Mouse (Mus musculus) kidney, postnatal 0 days (tissue): Measurements from ENCODE around the gene Rbpjl. TPM values are rescaled to one million over a fixed set of nuclear protein-coding genes. Genes with fewer than 3 reads are reported as not detected.

Experiments used
- ATAC-seq: fragments of 200-750 bp; cut with Nextera tagmentation; replicated peaks from 2 replicates; pipeline ENCODE4 v1.8.0; 2017; ENCODE audit warnings: low read depth, moderate number of reproducible peaks, moderate TSS enrichment, moderate library complexity; ENCODE audit not compliant: low FRiP score
- DNase-seq: peaks from one replicate; pipeline ENCODE4 v3.0.0-alpha.2; 2016; ENCODE audit warnings: low spot score
- H3K27ac ChIP-seq: fragments of 300-500 bp; sonication (generic); 2 replicates; pipeline ENCODE4 v1.5.1; 2014; ENCODE audit warnings: mild to moderate bottlenecking
- H3K27me3 ChIP-seq: fragments of 300-500 bp; sonication (generic); 2 replicates; pipeline ENCODE4 v1.6.1; 2014; ENCODE audit warnings: low read length, mixed read lengths; ENCODE audit not compliant: insufficient read depth
- H3K36me3 ChIP-seq: fragments of 300-500 bp; sonication (generic); 2 replicates; pipeline ENCODE4 v1.6.1; 2014; ENCODE audit warnings: low read length, mixed read lengths; ENCODE audit not compliant: insufficient read depth
- H3K4me1 ChIP-seq: fragments of 300-500 bp; sonication (generic); replicated peaks from 2 replicates; pipeline ENCODE4 v1.6.1; 2014; ENCODE audit warnings: antibody characterized with exemption, low read length, mixed read lengths; ENCODE audit not compliant: insufficient read depth
- H3K4me2 ChIP-seq: fragments of 300-500 bp; sonication (generic); 2 replicates; pipeline ENCODE4 v1.6.1; 2014; ENCODE audit warnings: mild to moderate bottlenecking, low read length, moderate library complexity, mixed read lengths
- H3K4me3 ChIP-seq: fragments of 300-500 bp; sonication (generic); replicated peaks from 2 replicates; pipeline ENCODE4 v1.5.1; 2014; ENCODE audit warnings: low read depth, low read length
- H3K9ac ChIP-seq: fragments of 300-500 bp; sonication (generic); 2 replicates; pipeline ENCODE4 v1.6.1; 2014; ENCODE audit warnings: low read depth, low read length
- H3K9me3 ChIP-seq: fragments of 300-500 bp; sonication (generic); replicated peaks from 2 replicates; pipeline ENCODE4 v1.6.1; 2016; ENCODE audit warnings: low read length, inconsistent platforms, mixed read lengths
- CTCF ChIP-seq: IDR thresholded peaks from 2 replicates; pipeline ENCODE4 v1.5.1; 2016; ENCODE audit warnings: antibody characterized with exemption, low read depth, mild to moderate bottlenecking, moderate library complexity
- WGBS: fragments of 180-500 bp; shearing (Covaris S2); extraction: QIAGEN DNeasy Blood & Tissue Kit; methylation state at CpG from one replicate; pipeline ENCODE4 v1.1.7; 2014; 5-methylcytosine and 5-hydroxymethylcytosine counted together
- polyA plus RNA-seq: library from polyadenylated mRNA; unstranded; fragments of >200 nt; fragmentation: Nextera tagmentation; extraction: Ambion mirVana; gene quantifications from 2 replicates; pipeline ENCODE4 v1.2.1, GENCODE M21; 2015

Rbpjl gene
- polyA plus RNA-seq, 1 experiment from 2014 or later = not detected

- H3K27me3 ChIP-seq = no peaks in the 10 kb centered on the region
- H3K9ac ChIP-seq = no peak overlapping the region
- no peak overlapping the region for H3K4me3 ChIP-seq
- no peaks in the 10 kb centered on the region for H3K36me3 ChIP-seq
- no peaks in the 10 kb centered on the region for H3K4me1 ChIP-seq
- no peaks in the 10 kb centered on the region for H3K9me3 ChIP-seq
- TF ChIP-seq CTCF = no peak
- H3K27ac ChIP-seq = no peak overlapping the region
- no peak for ATAC-seq
- no peak overlapping the region for H3K4me2 ChIP-seq
- 59% methylated on average over 5 of the region's 5 CpGs for WGBS
- DNase-seq = no peak
These were observed 46.0 kb downstream of the Rbpjl start for GRCm38 (mm10) chr2:164448921-164449320.

DNA sequence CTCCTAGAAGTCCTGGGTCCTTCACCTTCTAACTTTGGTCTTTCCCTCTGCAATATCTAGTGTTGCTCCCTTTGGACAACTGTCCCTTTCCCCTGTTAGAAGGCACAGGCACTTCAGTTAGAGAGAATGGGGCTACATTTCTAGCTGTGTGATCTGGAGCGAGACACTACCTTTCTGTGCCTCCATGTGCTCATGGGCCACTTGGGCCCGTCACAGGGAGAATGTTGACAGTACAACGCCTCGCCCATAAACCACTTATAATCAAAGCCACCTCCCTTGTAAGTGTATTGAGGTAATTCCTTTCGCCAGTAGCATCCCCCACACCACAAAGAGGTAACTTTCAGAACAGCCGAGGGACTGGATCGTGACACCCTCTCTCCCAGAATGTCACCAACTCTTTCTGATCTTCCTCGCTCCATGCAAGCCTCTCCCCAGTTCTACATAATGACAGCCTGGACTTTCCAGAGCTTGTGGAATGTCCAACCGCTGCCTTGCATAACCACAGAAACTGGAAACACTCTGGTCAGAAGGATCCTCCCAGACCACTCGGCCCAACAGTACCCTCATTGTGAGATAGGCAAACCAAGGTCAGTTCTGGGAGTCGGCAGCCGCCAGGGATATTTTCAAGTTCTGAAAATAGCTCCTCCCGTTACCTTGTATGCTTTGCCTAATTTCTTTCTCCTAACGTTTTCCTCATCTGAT, 46.6 kb downstream of the Rbpjl start:
- no peak overlapping the region for H3K27ac ChIP-seq
- WGBS = 75% methylated on average over 14 of the region's 14 CpGs

GRCm38 (mm10) chr2:164452000-164452676, 49.2 kb downstream of the Rbpjl start:
- peak; percentile 11; the same call in 1 of the 2 replicates for TF ChIP-seq CTCF
- no peak for DNase-seq
- no peaks in the 10 kb centered on the region for H3K9me3 ChIP-seq
- no peak overlapping the region for H3K27ac ChIP-seq
- WGBS = 55% methylated on average over 12 of the region's 13 CpGs
- no peak overlapping the region for H3K4me3 ChIP-seq
- H3K9ac ChIP-seq = no peak overlapping the region
- no peak overlapping the region for H3K4me2 ChIP-seq
- no peaks in the 10 kb centered on the region for H3K27me3 ChIP-seq
- no peaks in the 10 kb centered on the region for H3K36me3 ChIP-seq
- H3K4me1 ChIP-seq = peaks cover 13% of the 10 kb centered on the region
- no peak for ATAC-seq

More for the DNA sequence above, 46.6 kb downstream of the Rbpjl start:
- Histone ChIP-seq H3K4me2 (no peak overlapping the region), H3K4me1 (no peaks in the 10 kb centered on the region), H3K36me3 (no peaks in the 10 kb centered on the region), H3K4me3 (no peak overlapping the region), H3K27me3 (no peaks in the 10 kb centered on the region), H3K9ac (no peak overlapping the region), H3K9me3 (no peaks in the 10 kb centered on the region)
- no peak for TF ChIP-seq CTCF
- DNase-seq (no peak), ATAC-seq (no peak)

DNA sequence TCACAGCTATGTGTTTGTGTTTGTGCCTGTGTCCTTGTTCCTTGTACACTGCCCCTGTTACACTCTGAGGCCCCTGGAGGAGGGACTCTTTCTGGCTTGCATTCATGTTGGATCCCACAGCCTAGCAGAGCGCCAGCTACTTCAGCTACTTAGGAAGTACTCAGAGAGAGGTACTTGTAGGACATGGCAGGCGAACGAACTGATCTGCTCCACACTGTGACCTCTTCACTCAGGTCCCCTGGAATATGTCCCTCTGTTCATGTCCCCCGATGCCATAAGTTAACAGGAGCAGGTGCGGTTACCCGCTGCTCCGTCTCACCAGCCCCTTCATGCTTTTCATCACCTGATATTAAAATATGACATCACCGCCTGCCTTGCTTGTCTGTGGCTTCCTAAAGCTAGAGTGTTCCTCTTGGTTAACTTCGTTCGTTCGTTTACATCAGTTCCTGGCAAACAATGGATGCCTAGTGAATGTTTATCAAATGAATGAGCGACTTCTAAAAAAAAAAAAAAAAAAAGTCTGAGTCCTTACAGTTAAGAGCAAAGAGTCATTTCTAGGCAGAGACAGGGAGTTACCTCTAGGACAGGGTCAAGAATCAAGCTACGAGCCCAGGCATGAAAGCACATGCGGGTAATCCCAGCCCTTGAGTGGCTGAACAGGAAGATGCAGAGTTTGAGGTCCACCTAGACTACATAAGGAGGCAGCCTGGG, 50.3 kb downstream of the Rbpjl start:
- no peak overlapping the region for H3K4me3 ChIP-seq
- no peaks in the 10 kb centered on the region for H3K36me3 ChIP-seq
- no peak for TF ChIP-seq CTCF
- no peaks in the 10 kb centered on the region for H3K27me3 ChIP-seq
- H3K4me2 ChIP-seq = no peak overlapping the region
- ATAC-seq (no peak), DNase-seq (no peak)
- H3K9me3 ChIP-seq = no peaks in the 10 kb centered on the region
- WGBS = 66% methylated on average over 14 of the region's 14 CpGs
- H3K9ac ChIP-seq = no peak overlapping the region
- peaks cover 13% of the 10 kb centered on the region for H3K4me1 ChIP-seq
- H3K27ac ChIP-seq = peak overlapping the region; percentile 62

DNA sequence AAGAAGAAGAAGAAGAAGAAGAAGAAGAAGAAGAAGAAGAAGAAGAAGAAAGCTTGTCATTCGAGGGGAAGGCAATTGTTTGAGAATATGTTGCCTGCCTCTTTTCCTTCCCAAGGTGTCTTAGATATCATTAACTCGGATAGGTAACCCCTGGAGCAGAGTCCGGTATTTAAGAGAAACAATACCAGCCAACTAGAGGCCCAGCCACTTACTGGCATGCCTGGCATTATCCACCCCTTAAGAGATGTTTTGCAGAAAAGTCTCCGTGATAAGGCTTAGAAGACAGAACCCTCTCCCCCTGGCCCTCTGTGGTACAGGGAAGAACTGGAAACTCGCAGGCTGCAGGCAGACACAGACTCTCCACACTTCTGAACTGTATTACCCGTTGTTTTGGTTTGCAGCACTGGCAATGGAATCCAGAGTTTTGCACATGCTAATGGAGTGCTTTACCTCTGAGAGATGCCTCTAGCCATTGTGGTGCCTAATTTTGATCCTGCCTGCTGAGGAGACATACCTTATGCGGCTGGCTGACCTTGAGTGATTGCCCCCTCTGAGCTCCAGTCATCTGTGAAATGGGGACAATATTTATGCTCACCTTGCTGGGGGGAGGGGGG, 51.1 kb downstream of the Rbpjl start:
- TF ChIP-seq CTCF = no peak
- H3K9me3 ChIP-seq = no peaks in the 10 kb centered on the region
- no peak overlapping the region for H3K4me2 ChIP-seq
- peak overlapping the region; percentile 47 for H3K27ac ChIP-seq
- no peaks in the 10 kb centered on the region for H3K27me3 ChIP-seq
- H3K9ac ChIP-seq = no peak overlapping the region
- no peak for DNase-seq
- no peak overlapping the region for H3K4me3 ChIP-seq
- no peak for ATAC-seq
- WGBS = 53% methylated on average over 7 of the region's 7 CpGs
- no peaks in the 10 kb centered on the region for H3K36me3 ChIP-seq
- peaks cover 13% of the 10 kb centered on the region for H3K4me1 ChIP-seq

DNA sequence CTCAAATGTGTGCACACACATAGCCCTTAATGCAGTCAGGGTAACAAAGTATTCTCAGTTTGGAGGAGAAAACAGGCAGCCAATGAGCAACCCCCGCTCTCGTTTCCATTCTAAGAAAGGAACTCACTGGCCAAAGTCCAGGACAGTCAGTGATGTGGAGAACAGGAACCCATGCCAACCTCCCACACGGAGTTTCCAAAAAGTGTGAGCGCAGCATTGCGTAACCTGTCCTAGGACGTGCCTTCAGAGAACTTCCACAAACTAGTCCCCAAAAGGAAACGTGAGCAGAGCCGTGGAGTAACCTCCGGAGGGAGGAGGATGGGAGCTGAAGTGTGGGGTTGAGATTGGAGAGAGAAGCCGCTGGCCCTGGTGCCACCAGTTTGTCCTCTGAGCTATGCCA, 51.9 kb downstream of the Rbpjl start:
- no peak for TF ChIP-seq CTCF
- ATAC-seq (peak; percentile 31; the same call in 1 of the 2 replicates), DNase-seq (peak; percentile 63)
- Histone ChIP-seq H3K27me3 (no peaks in the 10 kb centered on the region), H3K9me3 (no peaks in the 10 kb centered on the region), H3K9ac (no peak overlapping the region), H3K27ac (peak overlapping the region; percentile 47), H3K4me2 (no peak overlapping the region), H3K36me3 (no peaks in the 10 kb centered on the region), H3K4me3 (no peak overlapping the region), H3K4me1 (peaks cover 13% of the 10 kb centered on the region)
- 33% methylated on average over 10 of the region's 10 CpGs for WGBS
